Mouse (Mus musculus) embryonic facial prominence, embryonic 10.5 days (tissue): ENCODE measurements around the gene Olfr495. TPM values are rescaled to one million over a fixed set of nuclear protein-coding genes. Genes with fewer than 3 reads are reported as not detected.

Experiments used
- DNase-seq: peaks from one replicate; pipeline ENCODE4 v3.0.0-alpha.2; 2017; ENCODE audit warnings: low spot score
- H3K27ac ChIP-seq: fragments of 300-500 bp; sonication (generic); replicated peaks from 2 replicates; pipeline ENCODE4 v1.5.1; 2016; ENCODE audit warnings: mild to moderate bottlenecking
- H3K27me3 ChIP-seq: fragments of 300-500 bp; sonication (generic); replicated peaks from 2 replicates; pipeline ENCODE4 v1.6.1; 2016; ENCODE audit warnings: low read depth, mild to moderate bottlenecking; ENCODE audit not compliant: poor library complexity, severe bottlenecking
- H3K36me3 ChIP-seq: fragments of 300-500 bp; sonication (generic); replicated peaks from 2 replicates; pipeline ENCODE4 v1.6.1; 2016; ENCODE audit warnings: mild to moderate bottlenecking, moderate library complexity
- H3K4me1 ChIP-seq: fragments of 300-500 bp; sonication (generic); 2 replicates; pipeline ENCODE4 v1.6.1; 2016
- H3K4me3 ChIP-seq: fragments of 300-500 bp; sonication (generic); 2 replicates; pipeline ENCODE4 v1.5.1; 2016; ENCODE audit warnings: mild to moderate bottlenecking, moderate library complexity
- H3K9me3 ChIP-seq: fragments of 300-500 bp; sonication (generic); 2 replicates; pipeline ENCODE4 v1.6.1; 2016; ENCODE audit warnings: mild to moderate bottlenecking
- WGBS: fragments of 180-500 bp; shearing (Covaris S2); methylation state at CpG from one replicate; pipeline ENCODE4 v1.1.7; 2016; 5-methylcytosine and 5-hydroxymethylcytosine counted together
- polyA plus RNA-seq: library from polyadenylated mRNA; unstranded; fragments of >200 nt; fragmentation: Nextera tagmentation; extraction: Ambion mirVana; gene quantifications from 2 replicates; pipeline ENCODE4 v1.2.1, GENCODE M21; 2016

Olfr495 gene
- polyA plus RNA-seq: not detected in 2 replicates

GRCm38 (mm10) chr7:108392867-108393266 is at the start of gene Olfr495:
Olfr495 (plus strand) TSS chr7:108393167.
- Histone ChIP-seq H3K4me3 (no peak within 1 kb of the TSS), H3K27me3 (no peaks in the 10 kb centered on the region), H3K27ac (no peak within 1 kb of the TSS), H3K36me3 (no peaks in the 10 kb centered on the region), H3K9me3 (no peaks in the 10 kb centered on the region), H3K4me1 (no peaks in the 10 kb centered on the region)
- no peak for DNase-seq
- 77% methylated on average over 1 of the region's 1 CpGs for WGBS

- H3K36me3 ChIP-seq: no peaks in the 10 kb centered on the region
Observed at GRCm38 (mm10) chr7:108346879-108347278, 46.1 kb upstream of the Olfr495 start, which contains the start of gene Olfr493. Olfr493 (minus strand) TSS chr7:108346979.

GRCm38 (mm10) chr7:108365035-108365434 is 27.9 kb upstream of the Olfr495 start, which contains the start of gene Olfr494:
Olfr494 (plus strand) TSS chr7:108365335.
- Histone ChIP-seq H3K27me3 (no peaks in the 10 kb centered on the region), H3K9me3 (no peaks in the 10 kb centered on the region), H3K27ac (no peak within 1 kb of the TSS), H3K36me3 (no peaks in the 10 kb centered on the region), H3K4me1 (no peaks in the 10 kb centered on the region), H3K4me3 (no peak within 1 kb of the TSS)
- 85% methylated on average over 3 of the region's 3 CpGs for WGBS
- DNase-seq: no peak

More at GRCm38 (mm10) chr7:108346879-108347278, 46.1 kb upstream of the Olfr495 start, which contains the start of gene Olfr493:
- no peaks in the 10 kb centered on the region for H3K4me1 ChIP-seq
- no peaks in the 10 kb centered on the region for H3K9me3 ChIP-seq
- no peak within 1 kb of the TSS for H3K27ac ChIP-seq
- WGBS: 73% methylated on average over 1 of the region's 1 CpGs
- DNase-seq: no peak
- no peaks in the 10 kb centered on the region for H3K27me3 ChIP-seq
- H3K4me3 ChIP-seq: no peak within 1 kb of the TSS

- no peak for DNase-seq
- no peaks in the 10 kb centered on the region for H3K27me3 ChIP-seq
- 85% methylated on average over 2 of the region's 2 CpGs for whole genome bisulfite sequencing
- H3K9me3 ChIP-seq: no peaks in the 10 kb centered on the region
- no peaks in the 10 kb centered on the region for H3K36me3 ChIP-seq
- no peak within 1 kb of the TSS for H3K27ac ChIP-seq
- H3K4me1 ChIP-seq: no peaks in the 10 kb centered on the region
- H3K4me3 ChIP-seq: no peak within 1 kb of the TSS
Observed at GRCm38 (mm10) chr7:108420121-108420520, 27.2 kb downstream of the Olfr495 start, which contains the start of gene Olfr497. Olfr497 (plus strand) TSS chr7:108420421.

Other genes starting within 250 kb of the Olfr495 start
- not detected in 2 replicates for gene Olfr485, start 233.3 kb upstream of the Olfr495 start, polyA plus RNA-seq
- gene Olfr486, start 220.4 kb upstream of the Olfr495 start, polyA plus RNA-seq: not detected in 2 replicates
- not detected in 2 replicates for gene Olfr487, start 178.5 kb upstream of the Olfr495 start, polyA plus RNA-seq
- gene Olfr488, start 134.8 kb upstream of the Olfr495 start, polyA plus RNA-seq: not detected in 2 replicates
- gene Olfr490, start 104.2 kb upstream of the Olfr495 start, polyA plus RNA-seq: not detected in 2 replicates
- gene Olfr491, start 79.7 kb upstream of the Olfr495 start, polyA plus RNA-seq: not detected in 2 replicates
- gene Olfr492, start 69.5 kb upstream of the Olfr495 start, polyA plus RNA-seq: not detected in 2 replicates
- not detected in 2 replicates for gene Olfr493, start 46.2 kb upstream of the Olfr495 start, polyA plus RNA-seq
- not detected in 2 replicates for gene Olfr494, start 27.8 kb upstream of the Olfr495 start, polyA plus RNA-seq
- not detected in 2 replicates for gene Olfr497, start 27.3 kb downstream of the Olfr495 start, polyA plus RNA-seq
- gene Olfr498, start 72.2 kb downstream of the Olfr495 start, polyA plus RNA-seq: not detected in 2 replicates
- not detected in 2 replicates for gene Olfr502, start 131.9 kb downstream of the Olfr495 start, polyA plus RNA-seq
- not detected in 2 replicates for gene Olfr503, start 151.4 kb downstream of the Olfr495 start, polyA plus RNA-seq
- not detected in 2 replicates for gene Olfr504, start 172.6 kb downstream of the Olfr495 start, polyA plus RNA-seq
- not detected in 2 replicates for gene Olfr506, start 217.6 kb downstream of the Olfr495 start, polyA plus RNA-seq
- not detected in 2 replicates for gene Olfr507, start 228.6 kb downstream of the Olfr495 start, polyA plus RNA-seq
- gene Olfr508, start 236.8 kb downstream of the Olfr495 start, polyA plus RNA-seq: not detected in 2 replicates